Mouse (Mus musculus) forebrain, embryonic 15.5 days (tissue): Measurements from ENCODE around the gene Dkk2. TPM values are rescaled to one million over a fixed set of nuclear protein-coding genes. Genes with fewer than 3 reads are reported as not detected.
A peak's percentile ranks its signal among the peaks of the same experiment; 100 is the strongest.
"Not testable (repeated sequence)": the region's sequence is repeated elsewhere in the genome, so short reads cannot be mapped to it uniquely, and the experiment has no call there.

ENCODE experiments used
- ATAC-seq: fragments of 200-750 bp; cut with Nextera tagmentation; replicated peaks from 2 replicates; pipeline ENCODE4 v1.8.0; 2017; ENCODE audit warnings: mild to moderate bottlenecking, moderate TSS enrichment, moderate library complexity
- H3K27ac ChIP-seq: fragments of 300-500 bp; sonication (generic); replicated peaks from 2 replicates; pipeline ENCODE4 v1.5.1; 2015; ENCODE audit warnings: mild to moderate bottlenecking, inconsistent platforms
- H3K27me3 ChIP-seq: fragments of 300-500 bp; sonication (generic); 2 replicates; pipeline ENCODE4 v1.6.1; 2015; ENCODE audit warnings: inconsistent platforms
- H3K36me3 ChIP-seq: fragments of 300-500 bp; sonication (generic); 2 replicates; pipeline ENCODE4 v1.6.1; 2015; ENCODE audit warnings: mild to moderate bottlenecking, inconsistent platforms
- H3K4me1 ChIP-seq: fragments of 300-500 bp; sonication (generic); 2 replicates; pipeline ENCODE4 v1.6.1; 2015; ENCODE audit warnings: inconsistent platforms
- H3K4me2 ChIP-seq: fragments of 300-500 bp; sonication (generic); replicated peaks from 2 replicates; pipeline ENCODE4 v1.6.1; 2015; ENCODE audit warnings: mild to moderate bottlenecking, inconsistent platforms
- H3K4me3 ChIP-seq: fragments of 300-500 bp; sonication (generic); 2 replicates; pipeline ENCODE4 v1.5.1; 2015; ENCODE audit warnings: mild to moderate bottlenecking, inconsistent platforms
- H3K9ac ChIP-seq: fragments of 300-500 bp; sonication (generic); replicated peaks from 2 replicates; pipeline ENCODE4 v1.6.1; 2015; ENCODE audit warnings: mild to moderate bottlenecking, inconsistent platforms
- H3K9me3 ChIP-seq: fragments of 300-500 bp; sonication (generic); 2 replicates; pipeline ENCODE4 v1.6.1; 2016; ENCODE audit warnings: inconsistent platforms
- WGBS: fragments of 180-500 bp; shearing (Covaris S2); methylation state at CpG from one replicate; pipeline ENCODE4 v1.1.7; 2015; ENCODE audit warnings: mixed read lengths; 5-methylcytosine and 5-hydroxymethylcytosine counted together
- polyA plus RNA-seq: library from polyadenylated mRNA; unstranded; fragments of >200 nt; fragmentation: Nextera tagmentation; extraction: Ambion mirVana; gene quantifications from 2 replicates; pipeline ENCODE4 v1.2.1, GENCODE M21; 2015

Dkk2 gene
- polyA plus RNA-seq: 1.3 and 1.8 TPM in 2 replicates

DNA sequence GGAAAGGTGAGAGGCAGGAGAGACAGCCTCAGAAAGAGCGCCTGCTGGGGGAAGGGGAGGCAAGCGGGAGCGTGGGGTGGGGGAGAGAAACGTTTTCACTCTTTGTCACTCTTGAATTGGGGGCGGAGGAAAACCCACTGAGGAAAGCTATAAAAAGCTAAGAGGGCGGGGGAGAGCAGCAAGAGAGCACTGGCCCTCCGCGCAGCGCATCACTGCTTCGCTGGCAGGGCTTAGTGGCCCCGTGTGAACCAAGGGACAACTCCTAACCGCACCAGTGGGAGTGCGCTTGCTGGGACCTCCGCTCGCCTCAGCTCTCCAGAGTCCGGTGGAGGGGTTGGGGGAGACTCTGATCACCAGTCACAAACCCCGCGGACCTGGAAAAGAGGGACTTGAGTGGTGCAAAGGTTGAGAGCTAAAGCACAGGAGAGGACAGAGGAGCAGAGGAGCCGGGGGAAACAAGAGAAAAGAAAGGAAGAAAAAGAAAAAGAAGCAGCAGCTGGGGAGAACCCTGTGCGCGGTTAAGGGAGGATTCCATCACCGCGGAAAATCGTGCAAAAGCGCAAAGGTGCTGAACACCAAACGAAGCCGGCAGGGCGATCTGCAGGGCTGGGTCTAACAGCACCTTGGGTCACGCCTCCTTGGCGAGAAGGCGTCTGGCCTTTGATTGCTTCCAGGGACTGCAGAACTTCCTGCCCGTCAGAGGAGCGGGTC is at the start of gene Dkk2:
Dkk2 (plus strand) TSS at position 181 of the 711 bp plus-strand sequence.
- Histone ChIP-seq H3K4me2 (peak within 1 kb of the TSS; percentile 96), H3K4me3 (peak within 1 kb of the TSS; percentile 46), H3K27me3 (peaks cover 20% of the 10 kb centered on the region), H3K4me1 (peaks cover 37% of the 10 kb centered on the region), H3K27ac (no peak within 1 kb of the TSS), H3K9ac (peak within 1 kb of the TSS; percentile 41), H3K9me3 (no peaks in the 10 kb centered on the region), H3K36me3 (no peaks in the 10 kb centered on the region)
- WGBS: under 1% methylated on average over 33 of the region's 33 CpGs
- ATAC-seq: peak; percentile 49; the same call in 1 of the 2 replicates

GRCm38 (mm10) chr3:132036704-132037103 is 48.4 kb upstream of the Dkk2 start:
- Histone ChIP-seq H3K9ac (no peak overlapping the region), H3K4me3 (no peak overlapping the region), H3K9me3 (no peaks in the 10 kb centered on the region), H3K27me3 (no peaks in the 10 kb centered on the region), H3K4me1 (peaks cover 3% of the 10 kb centered on the region; the same call in 1 of the 2 replicates), H3K36me3 (no peaks in the 10 kb centered on the region), H3K4me2 (no peak overlapping the region), H3K27ac (no peak overlapping the region)
- 91% methylated on average over 2 of the region's 2 CpGs for WGBS
- ATAC-seq: no peak

DNA sequence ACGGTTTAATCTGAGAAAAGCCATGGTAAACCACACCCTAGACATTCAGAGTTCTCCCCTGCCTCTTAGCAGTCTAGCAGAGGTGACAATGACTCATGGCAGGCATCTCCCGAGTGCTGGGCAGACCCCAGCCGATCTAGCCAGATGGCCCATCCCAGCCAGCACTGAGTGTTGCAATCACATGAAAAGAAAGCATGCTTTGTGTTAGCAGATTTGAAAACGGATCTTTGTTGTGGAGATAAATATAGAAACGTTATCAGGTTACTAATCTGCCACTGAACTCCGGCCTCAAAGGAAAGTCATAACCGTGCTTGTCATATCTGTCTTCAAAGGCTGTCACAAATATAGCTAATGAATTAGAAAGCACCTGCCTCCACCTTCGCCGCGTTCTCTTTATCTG is 47.4 kb upstream of the Dkk2 start:
- H3K4me3 ChIP-seq: no peak overlapping the region
- peaks cover 3% of the 10 kb centered on the region; the same call in 1 of the 2 replicates for H3K4me1 ChIP-seq
- no peaks in the 10 kb centered on the region for H3K27me3 ChIP-seq
- no peaks in the 10 kb centered on the region for H3K36me3 ChIP-seq
- no peak overlapping the region for H3K4me2 ChIP-seq
- H3K27ac ChIP-seq: no peak overlapping the region
- H3K9me3 ChIP-seq: no peaks in the 10 kb centered on the region
- 43% methylated on average over 10 of the region's 10 CpGs for WGBS
- peak; percentile 57; the same call in 1 of the 2 replicates for ATAC-seq
- no peak overlapping the region for H3K9ac ChIP-seq

- WGBS: 77% methylated on average over 3 of the region's 3 CpGs
- no peak overlapping the region for H3K27ac ChIP-seq
- H3K27me3 ChIP-seq: no peaks in the 10 kb centered on the region
- H3K4me1 ChIP-seq: peaks cover 3% of the 10 kb centered on the region; the same call in 1 of the 2 replicates
- H3K36me3 ChIP-seq: no peaks in the 10 kb centered on the region
- no peaks in the 10 kb centered on the region for H3K9me3 ChIP-seq
- no peak for ATAC-seq
- H3K4me2 ChIP-seq: no peak overlapping the region
- H3K4me3 ChIP-seq: no peak overlapping the region
- no peak overlapping the region for H3K9ac ChIP-seq
Measured at GRCm38 (mm10) chr3:132040066-132040465, 45.0 kb upstream of the Dkk2 start.

GRCm38 (mm10) chr3:132050884-132051457 is 34.1 kb upstream of the Dkk2 start:
- no peak overlapping the region for H3K9ac ChIP-seq
- ATAC-seq: no peak
- no peaks in the 10 kb centered on the region for H3K36me3 ChIP-seq
- WGBS: 92% methylated on average over 8 of the region's 8 CpGs
- no peak overlapping the region for H3K4me3 ChIP-seq
- H3K4me1 ChIP-seq: no peaks in the 10 kb centered on the region
- H3K4me2 ChIP-seq: no peak overlapping the region
- no peaks in the 10 kb centered on the region for H3K27me3 ChIP-seq
- H3K27ac ChIP-seq: no peak overlapping the region
- no peaks in the 10 kb centered on the region for H3K9me3 ChIP-seq

GRCm38 (mm10) chr3:132062816-132063215 is 22.3 kb upstream of the Dkk2 start:
- H3K27me3 ChIP-seq, H3K9me3 ChIP-seq, H3K4me2 ChIP-seq, ATAC-seq, H3K4me3 ChIP-seq, H3K4me1 ChIP-seq, H3K9ac ChIP-seq, H3K36me3 ChIP-seq, H3K27ac ChIP-seq: not testable (repeated sequence)
- WGBS: 74% methylated on average over 1 of the region's 1 CpGs

GRCm38 (mm10) chr3:132063374-132063773 is 21.7 kb upstream of the Dkk2 start:
- H3K27ac ChIP-seq: no peak overlapping the region
- H3K9me3 ChIP-seq: no peaks in the 10 kb centered on the region
- 97% methylated on average over 3 of the region's 3 CpGs for WGBS
- no peaks in the 10 kb centered on the region for H3K4me1 ChIP-seq
- H3K4me3 ChIP-seq: no peak overlapping the region
- no peak overlapping the region for H3K9ac ChIP-seq
- no peaks in the 10 kb centered on the region for H3K27me3 ChIP-seq
- ATAC-seq: no peak
- no peak overlapping the region for H3K4me2 ChIP-seq
- H3K36me3 ChIP-seq: no peaks in the 10 kb centered on the region

GRCm38 (mm10) chr3:132063966-132064365 is 21.1 kb upstream of the Dkk2 start:
- no peak for ATAC-seq
- Histone ChIP-seq H3K27me3 (no peaks in the 10 kb centered on the region), H3K36me3 (no peaks in the 10 kb centered on the region), H3K4me2 (no peak overlapping the region), H3K9me3 (no peaks in the 10 kb centered on the region), H3K27ac (no peak overlapping the region), H3K4me3 (no peak overlapping the region), H3K9ac (no peak overlapping the region), H3K4me1 (no peaks in the 10 kb centered on the region)
- WGBS: 79% methylated on average over 4 of the region's 4 CpGs

DNA sequence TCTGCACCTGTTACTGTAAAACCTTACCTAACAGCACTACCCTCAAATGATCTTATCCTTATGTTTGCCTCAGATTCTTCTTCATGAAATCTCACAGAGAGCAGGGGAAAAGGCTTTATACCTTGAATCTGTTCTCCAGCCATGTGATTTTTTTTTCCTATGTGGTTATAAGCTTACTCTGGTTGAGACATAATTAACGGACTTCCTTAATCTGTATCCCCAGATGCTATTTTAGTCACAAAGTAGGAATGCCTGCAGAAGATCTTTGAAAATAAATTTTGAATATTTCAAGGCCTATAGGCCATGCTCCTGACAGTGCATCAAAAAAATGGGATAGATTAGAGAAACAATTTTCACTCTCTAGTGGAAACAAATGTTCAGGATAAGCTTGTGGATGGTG is 20.2 kb upstream of the Dkk2 start:
- Histone ChIP-seq H3K27ac (no peak overlapping the region), H3K4me3 (no peak overlapping the region), H3K27me3 (no peaks in the 10 kb centered on the region), H3K9ac (no peak overlapping the region), H3K4me2 (no peak overlapping the region), H3K4me1 (no peaks in the 10 kb centered on the region), H3K36me3 (no peaks in the 10 kb centered on the region), H3K9me3 (no peaks in the 10 kb centered on the region)
- no peak for ATAC-seq
- 73% methylated on average over 1 of the region's 1 CpGs for WGBS

DNA sequence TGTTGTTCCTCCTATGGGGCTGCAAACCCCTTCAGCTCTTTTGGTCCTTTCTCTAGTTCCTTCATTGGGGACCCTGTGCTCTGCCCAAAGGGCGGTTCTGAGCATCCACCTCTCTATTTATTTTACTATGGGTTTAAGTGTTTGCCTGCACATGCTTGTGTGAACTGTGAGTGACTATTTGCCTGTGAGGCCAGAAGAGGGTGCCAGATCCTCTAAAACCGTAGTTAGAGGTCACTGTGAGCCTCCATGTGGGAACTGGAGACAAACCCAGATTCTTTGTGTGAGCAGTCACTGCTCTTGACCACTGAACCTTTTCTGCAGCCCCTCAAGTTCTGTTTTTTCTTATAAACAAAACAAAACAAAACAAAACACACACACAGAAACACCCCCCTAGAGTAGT is 14.1 kb upstream of the Dkk2 start:
- no peaks in the 10 kb centered on the region for H3K4me1 ChIP-seq
- no peak for ATAC-seq
- H3K9ac ChIP-seq: no peak overlapping the region
- 48% methylated on average over 2 of the region's 2 CpGs for WGBS
- no peaks in the 10 kb centered on the region for H3K36me3 ChIP-seq
- H3K27me3 ChIP-seq: no peaks in the 10 kb centered on the region
- no peak overlapping the region for H3K4me2 ChIP-seq
- no peak overlapping the region for H3K27ac ChIP-seq
- no peak overlapping the region for H3K4me3 ChIP-seq
- H3K9me3 ChIP-seq: no peaks in the 10 kb centered on the region

- no peaks in the 10 kb centered on the region for H3K36me3 ChIP-seq
- no peak overlapping the region for H3K27ac ChIP-seq
- H3K27me3 ChIP-seq: peaks cover 20% of the 10 kb centered on the region
- no peaks in the 10 kb centered on the region for H3K9me3 ChIP-seq
- peak overlapping the region; percentile 46 for H3K4me3 ChIP-seq
- peak; percentile 77 for ATAC-seq
- H3K9ac ChIP-seq: peak overlapping the region; percentile 16; the same call in 1 of the 2 replicates
- WGBS: 4% methylated on average over 13 of the region's 13 CpGs
- H3K4me2 ChIP-seq: peak overlapping the region; percentile 96
- H3K4me1 ChIP-seq: peaks cover 37% of the 10 kb centered on the region
Measured at GRCm38 (mm10) chr3:132084018-132084417, 1.1 kb upstream of the Dkk2 start.

DNA sequence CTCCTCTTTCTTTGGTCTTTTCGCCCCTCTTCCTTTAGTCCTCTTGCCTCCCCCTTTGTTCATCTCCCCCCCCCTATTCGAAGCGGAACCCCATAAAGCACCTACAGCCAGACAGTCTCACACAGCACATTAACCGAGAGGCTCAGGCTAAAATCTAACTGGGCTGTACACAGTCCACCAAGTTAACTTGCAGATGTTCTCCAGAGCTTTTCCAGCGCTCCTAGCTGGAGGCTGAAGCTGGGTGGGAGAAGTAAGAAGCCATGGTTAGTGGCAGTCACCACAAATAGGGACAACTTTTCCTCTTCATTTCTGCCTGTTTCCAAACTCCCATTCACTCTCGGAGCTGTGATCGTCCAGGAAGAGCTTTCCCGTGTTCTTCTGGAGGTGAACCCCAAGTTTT is 412 bp upstream of the Dkk2 start:
- ATAC-seq: peak; percentile 32; the same call in 1 of the 2 replicates
- peak overlapping the region; percentile 96 for H3K4me2 ChIP-seq
- no peak overlapping the region for H3K27ac ChIP-seq
- H3K9ac ChIP-seq: 0 out of 2 replicates have a peak overlapping the region, but pooled peaks have one; percentile 16
- WGBS: 2% methylated on average over 8 of the region's 8 CpGs
- peaks cover 37% of the 10 kb centered on the region for H3K4me1 ChIP-seq
- no peaks in the 10 kb centered on the region for H3K9me3 ChIP-seq
- peaks cover 20% of the 10 kb centered on the region for H3K27me3 ChIP-seq
- no peaks in the 10 kb centered on the region for H3K36me3 ChIP-seq
- H3K4me3 ChIP-seq: peak overlapping the region; percentile 46
